Mouse (Mus musculus) G1E (cell line): ENCODE data around the gene Polr2f. TPM values are rescaled to one million over a fixed set of nuclear protein-coding genes. Genes with fewer than 3 reads are reported as not detected.

Source experiments
- ATAC-seq: 2 replicates; pipeline ENCODE4 v1.8.0; 2016; ENCODE audit warnings: mild to moderate bottlenecking; ENCODE audit not compliant: insufficient number of reproducible peaks, poor library complexity, low FRiP score, severe bottlenecking; ENCODE audit errors: extremely low read depth
- DNase-seq: peaks from one replicate; pipeline ENCODE4 v3.0.0; 2012; ENCODE audit warnings: low spot score
- H3K27me3 ChIP-seq: 2 replicates; pipeline ENCODE4 v1.6.1; 2012; ENCODE audit warnings: mild to moderate bottlenecking, low read length, inconsistent platforms; ENCODE audit not compliant: insufficient read depth
- H3K36me3 ChIP-seq: replicated peaks from 2 replicates; pipeline ENCODE3; 2012; ENCODE audit warnings: mild to moderate bottlenecking, inconsistent platforms
- H3K4me1 ChIP-seq: 2 replicates; pipeline ENCODE4 v1.6.1; 2012; ENCODE audit warnings: low read depth, low read length, inconsistent platforms, mixed read lengths; ENCODE audit not compliant: insufficient read depth
- H3K4me3 ChIP-seq: 2 replicates; pipeline ENCODE4 v1.5.1; 2012; ENCODE audit warnings: low read depth, mild to moderate bottlenecking, inconsistent platforms, low read length, moderate library complexity, mixed read lengths
- H3K9me3 ChIP-seq: replicated peaks from 2 replicates; pipeline ENCODE4 v1.6.1; 2012; ENCODE audit warnings: inconsistent platforms
- CTCF ChIP-seq: IDR thresholded peaks from 2 replicates; pipeline ENCODE4 v1.5.1; 2012; ENCODE audit warnings: low read depth, low read length, inconsistent platforms, mixed read lengths
- GATA1 ChIP-seq: IDR thresholded peaks from 2 replicates; pipeline ENCODE4 v1.6.1; 2012; ENCODE audit warnings: borderline replicate concordance, low read length, inconsistent platforms, mixed read lengths
- GATA2 ChIP-seq: IDR thresholded peaks from 2 replicates; pipeline ENCODE4 v1.6.1; 2012; ENCODE audit warnings: low read depth, low read length, inconsistent platforms, borderline replicate concordance
- POLR2AphosphoS5 ChIP-seq: IDR thresholded peaks from 2 replicates; pipeline ENCODE4 v1.6.1; 2012; ENCODE audit warnings: low read depth, low read length, inconsistent platforms; ENCODE audit not compliant: insufficient replicate concordance
- TAL1 ChIP-seq: conservative IDR thresholded peaks from 2 replicates; pipeline ENCODE4 v1.6.1; 2012; ENCODE audit warnings: low read depth, low read length, inconsistent platforms, mixed read lengths
- polyA plus RNA-seq: library from polyadenylated mRNA; stranded (reverse); fragments of >175 nt; gene quantifications from 2 replicates; pipeline ENCODE4 v1.2.3, GENCODE M21; 2012
- total RNA-seq, 2 experiments: library from RNA; stranded (forward) in 1 of 2; stranded (reverse) in 1 of 2; fragments of 200-1000 nt in 1 of 2; fragments of >200 nt in 1 of 2; fragmentation: Nextera tagmentation in 1 of 2; gene quantifications; 2 replicates each; pipeline ENCODE4 v1.2.3; 2014 to 2017

Gene Polr2f
- total and polyA plus RNA-seq, 3 experiments: 97.0 to 266 (median 143) TPM

DNA sequence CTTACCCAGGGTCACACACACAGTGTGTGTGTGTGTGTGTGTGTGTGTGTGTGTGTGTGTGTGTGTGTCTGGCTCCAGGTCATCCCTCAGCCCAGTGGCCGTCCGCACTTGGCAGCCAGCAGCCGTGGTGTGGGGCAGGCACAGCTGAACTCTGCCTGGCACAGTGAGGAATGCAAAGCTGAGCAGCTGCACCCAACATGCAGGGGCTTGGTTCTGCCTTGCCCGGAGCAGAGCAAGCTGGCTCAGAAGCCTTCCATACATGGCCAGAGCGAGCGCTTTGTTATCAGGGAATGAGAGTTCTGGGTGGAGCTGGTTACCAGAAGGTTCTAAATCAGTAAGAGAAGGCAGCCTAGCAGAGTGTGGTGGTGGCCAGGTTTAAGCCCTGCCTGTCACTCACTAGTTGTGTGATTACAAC, 43.2 kb upstream of the Polr2f start:
- ATAC-seq: no peak

DNA sequence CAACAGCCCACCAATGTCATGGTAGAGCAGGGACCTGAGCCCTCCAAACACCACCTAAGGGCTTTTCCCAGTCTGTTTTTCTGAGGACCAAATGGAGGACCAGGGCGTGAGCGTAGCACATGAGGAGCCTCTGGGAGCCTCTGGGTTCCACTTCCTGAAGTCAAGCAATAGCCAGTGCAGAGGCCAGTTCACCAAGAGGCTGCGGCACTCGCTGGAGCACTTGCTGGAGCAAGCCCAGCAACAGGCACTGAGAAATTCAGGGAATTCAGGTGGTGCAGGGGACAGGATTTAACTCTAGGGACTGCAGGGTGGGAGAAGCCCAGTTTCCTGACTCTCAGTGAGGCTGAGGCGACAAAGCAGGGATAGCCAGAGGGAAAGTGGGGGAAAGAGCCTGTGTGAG, 42.6 kb upstream of the Polr2f start:
- H3K27me3 ChIP-seq: peaks cover 34% of the 10 kb centered on the region
- peaks cover 42% of the 10 kb centered on the region for H3K36me3 ChIP-seq
- DNase-seq (no peak), ATAC-seq (no peak)
- no peaks in the 10 kb centered on the region for H3K9me3 ChIP-seq
- TF ChIP-seq CTCF: no peak
- TF ChIP-seq GATA1: no peak
- no peak for TF ChIP-seq TAL1
- TF ChIP-seq POLR2AphosphoS5: no peak
- no peak for TF ChIP-seq GATA2
- H3K4me3 ChIP-seq: no peak overlapping the region
- H3K4me1 ChIP-seq: no peaks in the 10 kb centered on the region; the same call in 1 of the 2 replicates

More for the DNA sequence above, 43.2 kb upstream of the Polr2f start:
- peaks cover 48% of the 10 kb centered on the region for H3K36me3 ChIP-seq
- no peak for DNase-seq
- no peak for TF ChIP-seq GATA1
- H3K27me3 ChIP-seq: peaks cover 32% of the 10 kb centered on the region
- H3K4me1 ChIP-seq: no peaks in the 10 kb centered on the region; the same call in 1 of the 2 replicates
- H3K9me3 ChIP-seq: no peaks in the 10 kb centered on the region
- H3K4me3 ChIP-seq: no peak overlapping the region

DNA sequence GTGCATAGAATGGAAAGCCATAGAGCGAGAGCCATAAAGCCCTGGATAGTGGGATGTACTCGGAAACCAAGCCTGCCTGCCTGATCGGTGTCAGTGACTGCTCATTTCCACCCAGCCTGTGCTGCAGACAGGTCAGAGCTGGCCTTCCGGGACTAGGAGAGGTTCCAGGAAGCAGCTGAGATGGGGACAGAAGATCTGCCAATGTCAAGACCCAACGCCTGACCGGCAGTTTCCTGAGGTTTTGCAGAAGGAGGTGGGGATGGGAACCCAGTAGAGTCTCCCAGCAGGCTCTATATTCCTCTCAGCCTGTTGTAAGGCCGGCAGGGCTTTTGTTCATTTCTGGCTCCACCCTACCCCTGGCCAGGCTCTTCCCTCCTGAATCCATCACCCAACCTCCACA, 41.9 kb upstream of the Polr2f start:
- no peaks in the 10 kb centered on the region for H3K9me3 ChIP-seq
- no peaks in the 10 kb centered on the region for H3K4me1 ChIP-seq
- H3K4me3 ChIP-seq: no peak overlapping the region
- peaks cover 39% of the 10 kb centered on the region for H3K27me3 ChIP-seq
- H3K36me3 ChIP-seq: peaks cover 35% of the 10 kb centered on the region
- TF ChIP-seq POLR2AphosphoS5 (no peak), GATA1 (no peak), CTCF (no peak), TAL1 (no peak), GATA2 (no peak)
- ATAC-seq (no peak), DNase-seq (no peak)

DNA sequence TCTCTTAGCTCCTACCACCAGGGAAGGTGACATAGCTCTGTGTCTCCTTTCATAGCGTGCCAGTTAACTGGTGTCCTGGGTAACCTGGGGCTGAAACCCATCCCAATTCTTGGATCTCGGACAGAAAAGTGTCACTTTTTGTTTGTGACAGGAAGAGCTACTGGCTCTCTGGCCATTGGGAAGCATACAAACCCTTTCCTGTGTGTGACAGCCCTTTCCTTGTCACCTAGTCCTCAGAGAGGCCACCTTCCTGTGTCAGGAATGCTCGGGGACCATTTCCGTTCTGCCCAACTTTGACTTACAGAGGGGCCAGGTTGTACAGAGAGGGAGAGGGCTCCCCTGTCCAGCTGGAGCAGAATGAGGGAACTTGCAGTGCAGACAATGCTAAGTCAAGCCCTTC, 41.4 kb upstream of the Polr2f start:
- H3K36me3 ChIP-seq: peaks cover 29% of the 10 kb centered on the region
- ATAC-seq: no peak
- H3K27me3 ChIP-seq: peaks cover 41% of the 10 kb centered on the region
- H3K9me3 ChIP-seq: no peaks in the 10 kb centered on the region
- no peaks in the 10 kb centered on the region for H3K4me1 ChIP-seq
- no peak overlapping the region for H3K4me3 ChIP-seq
- TF ChIP-seq TAL1: no peak
- DNase-seq: no peak

DNA sequence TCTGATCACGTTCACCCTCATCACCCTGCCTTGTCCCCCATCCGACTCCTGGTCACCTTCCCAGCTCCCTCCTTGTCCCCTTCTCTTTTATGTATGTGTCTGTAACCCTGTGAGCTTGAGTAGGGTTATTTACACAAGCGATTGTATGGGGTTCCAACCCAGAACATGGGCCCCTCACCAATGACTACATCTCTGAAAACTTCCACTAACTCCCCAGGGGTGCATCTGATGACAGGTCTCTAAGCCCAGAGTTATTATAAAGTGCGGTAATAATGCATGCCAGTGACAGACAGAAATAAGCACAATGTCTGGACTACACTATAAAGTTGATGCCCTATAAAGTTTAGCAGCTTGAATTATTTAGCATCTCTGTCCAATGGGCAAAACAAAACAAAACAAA, 40.4 kb upstream of the Polr2f start:
- DNase-seq: no peak
- Histone ChIP-seq H3K4me1 (peaks cover 3% of the 10 kb centered on the region; the same call in 1 of the 2 replicates), H3K9me3 (no peaks in the 10 kb centered on the region), H3K36me3 (peaks cover 21% of the 10 kb centered on the region), H3K4me3 (no peak overlapping the region), H3K27me3 (peaks cover 46% of the 10 kb centered on the region)
- TF ChIP-seq POLR2AphosphoS5: no peak
- TF ChIP-seq GATA1: no peak
- TF ChIP-seq TAL1: no peak
- TF ChIP-seq CTCF: no peak
- no peak for TF ChIP-seq GATA2
- no peak for ATAC-seq

DNA sequence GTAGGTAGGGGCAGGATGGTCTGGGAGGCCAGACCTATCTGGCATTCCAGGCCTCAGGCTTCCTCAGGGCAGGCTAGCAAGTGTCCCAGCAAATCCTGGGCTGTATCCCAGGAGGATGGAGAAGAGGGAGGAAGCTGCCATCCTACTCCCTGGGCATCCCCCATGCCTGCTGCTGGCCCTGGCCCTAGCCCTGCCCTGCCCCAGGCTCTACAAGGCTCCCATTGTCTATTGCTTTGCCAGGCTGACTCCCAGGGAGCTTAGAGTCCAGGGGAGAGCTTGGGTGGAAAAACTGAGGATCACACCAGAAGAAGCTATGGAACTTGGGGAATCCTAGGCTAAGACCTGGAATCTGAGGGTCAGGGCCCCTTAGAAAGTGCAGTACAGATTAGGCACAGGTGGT, 39.3 kb upstream of the Polr2f start:
- no peak overlapping the region for H3K4me3 ChIP-seq

DNA sequence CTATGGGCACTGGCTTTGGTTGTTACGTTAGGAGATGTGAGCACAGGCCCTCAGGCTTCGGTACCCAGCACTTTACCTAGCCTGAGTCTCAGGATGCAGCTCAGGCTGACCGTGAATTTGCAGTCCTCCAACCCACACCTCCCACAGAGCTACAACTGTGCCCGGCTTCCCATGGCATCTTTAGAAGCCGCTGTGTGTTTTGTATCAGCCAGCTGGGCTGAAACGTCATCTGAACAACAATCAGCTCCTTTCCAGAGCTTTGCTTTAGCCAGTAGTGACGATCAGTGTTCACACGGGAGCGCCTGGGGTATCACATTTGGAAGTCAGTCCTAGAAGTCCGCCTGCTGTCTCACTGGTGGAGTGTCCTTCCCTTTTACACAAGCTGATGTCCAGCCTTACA, 37.5 kb upstream of the Polr2f start:
- peaks cover 58% of the 10 kb centered on the region for H3K27me3 ChIP-seq
- ATAC-seq (no peak), DNase-seq (no peak)
- H3K4me1 ChIP-seq: peaks cover 11% of the 10 kb centered on the region
- TF ChIP-seq GATA1 (no peak), GATA2 (no peak), CTCF (no peak), POLR2AphosphoS5 (no peak), TAL1 (no peak)
- no peak overlapping the region for H3K4me3 ChIP-seq
- H3K36me3 ChIP-seq: no peaks in the 10 kb centered on the region
- H3K9me3 ChIP-seq: no peaks in the 10 kb centered on the region

More for the DNA sequence above, 39.3 kb upstream of the Polr2f start:
- no peak for ATAC-seq
- DNase-seq: no peak
- Histone ChIP-seq H3K36me3 (peaks cover 10% of the 10 kb centered on the region), H3K9me3 (no peaks in the 10 kb centered on the region), H3K4me1 (peaks cover 9% of the 10 kb centered on the region; the same call in 1 of the 2 replicates), H3K27me3 (peaks cover 53% of the 10 kb centered on the region)
- TF ChIP-seq CTCF (no peak), GATA1 (no peak), POLR2AphosphoS5 (no peak), TAL1 (no peak), GATA2 (no peak)
